Mouse (Mus musculus): ENCODE results near the gene Cdkn1a. TPM values are rescaled to one million over a fixed set of nuclear protein-coding genes. Genes with fewer than 3 reads are reported as not detected.
"Not testable (repeated sequence)": the region's sequence is repeated elsewhere in the genome, so short reads cannot be mapped to it uniquely, and the experiment has no call there.

Gene Cdkn1a
- polyA plus RNA-seq, 1 experiment from 2014 or later = 292 TPM

DNA sequence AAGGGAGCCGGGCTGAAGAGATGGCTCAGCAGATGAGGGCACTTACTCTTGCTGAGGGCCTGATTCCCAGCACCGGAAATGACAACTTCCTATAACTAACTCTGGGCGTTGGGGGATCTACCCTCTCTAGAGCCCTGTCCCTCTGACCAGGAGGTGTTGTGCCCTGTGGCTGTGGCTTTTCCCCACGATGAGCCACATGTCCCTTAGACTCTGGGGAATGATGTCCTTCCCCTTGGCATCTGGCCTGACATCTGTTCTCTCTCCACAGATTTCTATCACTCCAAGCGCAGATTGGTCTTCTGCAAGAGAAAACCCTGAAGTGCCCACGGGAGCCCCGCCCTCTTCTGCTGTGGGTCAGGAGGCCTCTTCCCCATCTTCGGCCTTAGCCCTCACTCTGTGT, 8.3 kb downstream of the Cdkn1a start:
- Histone ChIP-seq H3K27ac (replicated peaks; ENCODE audit: low read depth, low read length) (no peak overlapping the region), H3K27me3 (replicated peaks; ENCODE audit: control insufficient read depth, insufficient read depth, low read length) (peaks cover 9% of the 10 kb centered on the region), H3K4me2 (ENCODE audit: low read depth, low read length) (no peak overlapping the region), H3K4me1 (ENCODE audit: control insufficient read depth, insufficient read depth, low read length) (peaks cover 6% of the 10 kb centered on the region; the same call in 1 of the 2 replicates), H3K9ac (ENCODE audit: low read depth, low read length) (no peak overlapping the region), H3K9me3 (ENCODE audit: control insufficient read depth, low read length) (no peaks in the 10 kb centered on the region), H3K36me3 (ENCODE audit: control insufficient read depth, insufficient read depth, low read length) (0 out of 2 replicates have a peak, but pooled peaks cover 4% of the 10 kb centered on the region), H3K4me3 (ENCODE audit: low read depth, low read length) (no peak overlapping the region)
- DNase-seq (ENCODE audit: low spot score) (no peak), ATAC-seq (ENCODE audit: low read depth) (no peak)
- 82% methylated on average over 8 of the region's 8 CpGs for WGBS

GRCm38 (mm10) chr17:29100627-29101026, 9.9 kb downstream of the Cdkn1a start:
- H3K9ac ChIP-seq (ENCODE audit: low read depth, low read length) = no peak overlapping the region
- no peak for DNase-seq (ENCODE audit: low spot score)
- ATAC-seq (ENCODE audit: low read depth) = no peak
- H3K27me3 ChIP-seq (replicated peaks; ENCODE audit: control insufficient read depth, insufficient read depth, low read length) = no peaks in the 10 kb centered on the region
- H3K9me3 ChIP-seq (ENCODE audit: control insufficient read depth, low read length) = no peaks in the 10 kb centered on the region; the same call in 1 of the 2 replicates
- H3K36me3 ChIP-seq (ENCODE audit: control insufficient read depth, insufficient read depth, low read length) = 0 out of 2 replicates have a peak, but pooled peaks cover 4% of the 10 kb centered on the region
- H3K4me2 ChIP-seq (ENCODE audit: low read depth, low read length) = no peak overlapping the region
- no peak overlapping the region for H3K4me3 ChIP-seq (ENCODE audit: low read depth, low read length)
- H3K27ac ChIP-seq (replicated peaks; ENCODE audit: low read depth, low read length) = no peak overlapping the region
- H3K4me1 ChIP-seq (ENCODE audit: control insufficient read depth, insufficient read depth, low read length) = no peaks in the 10 kb centered on the region
- WGBS = 94% methylated on average over 7 of the region's 7 CpGs

GRCm38 (mm10) chr17:29110356-29110755, 19.6 kb downstream of the Cdkn1a start:
- ATAC-seq (ENCODE audit: low read depth); H3K27me3 ChIP-seq (replicated peaks; ENCODE audit: control insufficient read depth, insufficient read depth, low read length); H3K9me3 ChIP-seq (ENCODE audit: control insufficient read depth, low read length); H3K9ac ChIP-seq (ENCODE audit: low read depth, low read length); H3K36me3 ChIP-seq (ENCODE audit: control insufficient read depth, insufficient read depth, low read length); H3K27ac ChIP-seq (replicated peaks; ENCODE audit: low read depth, low read length); H3K4me1 ChIP-seq (ENCODE audit: control insufficient read depth, insufficient read depth, low read length); H3K4me3 ChIP-seq (ENCODE audit: low read depth, low read length); H3K4me2 ChIP-seq (ENCODE audit: low read depth, low read length); DNase-seq (ENCODE audit: low spot score): not testable (repeated sequence)
- 78% methylated on average over 6 of the region's 6 CpGs for WGBS

GRCm38 (mm10) chr17:29111332-29111731, 20.6 kb downstream of the Cdkn1a start:
- Histone ChIP-seq H3K27me3 (replicated peaks; ENCODE audit: control insufficient read depth, insufficient read depth, low read length) (no peaks in the 10 kb centered on the region), H3K4me3 (ENCODE audit: low read depth, low read length) (no peak overlapping the region), H3K9ac (ENCODE audit: low read depth, low read length) (no peak overlapping the region), H3K36me3 (ENCODE audit: control insufficient read depth, insufficient read depth, low read length) (no peaks in the 10 kb centered on the region), H3K4me1 (ENCODE audit: control insufficient read depth, insufficient read depth, low read length) (no peaks in the 10 kb centered on the region), H3K27ac (replicated peaks; ENCODE audit: low read depth, low read length) (no peak overlapping the region), H3K4me2 (ENCODE audit: low read depth, low read length) (no peak overlapping the region), H3K9me3 (ENCODE audit: control insufficient read depth, low read length) (no peaks in the 10 kb centered on the region)
- DNase-seq (ENCODE audit: low spot score) = no peak
- 80% methylated on average over 5 of the region's 5 CpGs for WGBS
- no peak for ATAC-seq (ENCODE audit: low read depth)

DNA sequence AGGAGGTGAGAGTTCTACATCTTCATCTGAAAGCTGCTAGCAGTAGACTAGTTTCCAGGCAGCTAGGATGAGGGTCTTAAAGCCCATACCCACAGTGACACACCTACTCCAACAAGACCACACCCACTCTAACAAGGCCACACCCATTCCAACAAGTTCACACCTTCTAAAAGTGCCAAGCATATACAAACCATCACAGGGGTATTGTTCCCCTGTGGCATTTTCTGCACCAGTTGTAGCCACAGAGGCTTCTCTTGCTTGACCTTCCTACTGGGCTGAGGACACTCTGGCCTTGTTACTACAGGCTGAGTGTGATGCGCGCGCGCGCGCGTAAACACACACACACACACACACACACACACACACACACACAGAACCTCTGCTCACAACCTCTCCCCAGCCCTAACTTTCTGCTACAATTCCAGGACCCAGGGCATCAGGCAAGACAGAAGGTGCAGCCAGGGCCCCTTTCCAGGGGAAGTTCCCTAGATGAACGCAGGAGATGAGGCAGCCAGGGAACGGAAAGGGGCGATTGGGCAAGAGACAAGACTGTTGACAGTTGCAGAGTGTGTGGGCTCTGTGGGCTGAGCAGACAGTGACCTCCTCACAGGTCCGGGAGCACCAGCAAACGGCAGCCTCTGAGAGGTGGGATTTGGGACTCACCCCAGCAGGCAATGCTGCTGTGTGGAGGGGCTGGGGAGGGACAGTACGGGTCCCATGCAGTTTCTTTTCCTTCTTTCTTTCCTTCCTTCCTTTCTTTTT, 23.0 kb downstream of the Cdkn1a start, which contains the start of gene Rab44:
Gene Rab44 (plus strand): TSS at position 555 of the 762 bp plus-strand sequence.
- no peak within 1 kb of the TSS for H3K4me2 ChIP-seq (ENCODE audit: low read depth, low read length)
- ATAC-seq (ENCODE audit: low read depth) (no peak), DNase-seq (ENCODE audit: low spot score) (no peak)
- no peaks in the 10 kb centered on the region for H3K9me3 ChIP-seq (ENCODE audit: control insufficient read depth, low read length)
- WGBS = 90% methylated on average over 13 of the region's 13 CpGs
- H3K36me3 ChIP-seq (ENCODE audit: control insufficient read depth, insufficient read depth, low read length) = no peaks in the 10 kb centered on the region
- H3K4me1 ChIP-seq (ENCODE audit: control insufficient read depth, insufficient read depth, low read length) = no peaks in the 10 kb centered on the region
- no peak within 1 kb of the TSS for H3K4me3 ChIP-seq (ENCODE audit: low read depth, low read length)
- H3K27ac ChIP-seq (replicated peaks; ENCODE audit: low read depth, low read length) = no peak within 1 kb of the TSS
- H3K27me3 ChIP-seq (replicated peaks; ENCODE audit: control insufficient read depth, insufficient read depth, low read length) = no peaks in the 10 kb centered on the region
- H3K9ac ChIP-seq (ENCODE audit: low read depth, low read length) = no peak within 1 kb of the TSS

- no peak overlapping the region for H3K4me3 ChIP-seq (ENCODE audit: low read depth, low read length)
- no peaks in the 10 kb centered on the region for H3K27me3 ChIP-seq (replicated peaks; ENCODE audit: control insufficient read depth, insufficient read depth, low read length)
- H3K36me3 ChIP-seq (ENCODE audit: control insufficient read depth, insufficient read depth, low read length) = no peaks in the 10 kb centered on the region
- no peak overlapping the region for H3K4me2 ChIP-seq (ENCODE audit: low read depth, low read length)
- H3K9ac ChIP-seq (ENCODE audit: low read depth, low read length) = no peak overlapping the region
- H3K27ac ChIP-seq (replicated peaks; ENCODE audit: low read depth, low read length) = no peak overlapping the region
- H3K9me3 ChIP-seq (ENCODE audit: control insufficient read depth, low read length) = no peaks in the 10 kb centered on the region
- ATAC-seq (ENCODE audit: low read depth) (no peak), DNase-seq (ENCODE audit: low spot score) (no peak)
- no peaks in the 10 kb centered on the region for H3K4me1 ChIP-seq (ENCODE audit: control insufficient read depth, insufficient read depth, low read length)
- WGBS = 62% methylated on average over 12 of the region's 12 CpGs
Measured at GRCm38 (mm10) chr17:29116023-29116422, 25.2 kb downstream of the Cdkn1a start.

DNA sequence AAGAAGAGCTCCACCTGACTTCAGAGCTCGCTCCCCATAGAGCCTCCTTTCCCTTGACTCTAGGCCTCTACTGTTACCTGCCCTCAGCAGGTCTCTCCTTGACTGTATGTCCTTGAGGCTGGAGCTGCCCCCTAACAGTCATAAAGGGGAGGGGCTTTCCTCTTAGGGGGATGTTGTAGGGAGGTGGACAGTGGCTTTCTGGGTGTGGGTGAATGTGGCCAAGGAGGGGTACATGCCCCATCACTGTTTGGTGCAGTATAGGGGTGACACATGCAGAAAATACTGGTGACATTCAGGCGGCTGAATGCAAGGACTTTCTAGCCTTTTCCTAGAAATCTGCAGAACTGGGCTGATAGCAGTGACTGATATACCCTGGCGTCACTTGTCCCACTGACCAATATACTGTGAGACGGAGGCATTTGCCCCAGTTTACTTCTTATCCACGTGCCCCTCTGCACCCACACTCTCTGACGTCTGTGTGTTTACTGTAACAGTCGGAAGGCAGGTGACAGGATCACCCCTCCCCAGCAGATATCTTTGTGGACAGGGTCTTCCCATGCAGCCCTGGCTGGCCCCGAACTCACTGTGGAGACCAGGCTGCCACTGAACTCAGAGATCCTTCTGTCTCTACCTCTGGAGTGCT, 26.4 kb downstream of the Cdkn1a start:
- no peak for DNase-seq (ENCODE audit: low spot score)
- H3K27me3 ChIP-seq (replicated peaks; ENCODE audit: control insufficient read depth, insufficient read depth, low read length) = no peaks in the 10 kb centered on the region
- WGBS = 71% methylated on average over 8 of the region's 8 CpGs

DNA sequence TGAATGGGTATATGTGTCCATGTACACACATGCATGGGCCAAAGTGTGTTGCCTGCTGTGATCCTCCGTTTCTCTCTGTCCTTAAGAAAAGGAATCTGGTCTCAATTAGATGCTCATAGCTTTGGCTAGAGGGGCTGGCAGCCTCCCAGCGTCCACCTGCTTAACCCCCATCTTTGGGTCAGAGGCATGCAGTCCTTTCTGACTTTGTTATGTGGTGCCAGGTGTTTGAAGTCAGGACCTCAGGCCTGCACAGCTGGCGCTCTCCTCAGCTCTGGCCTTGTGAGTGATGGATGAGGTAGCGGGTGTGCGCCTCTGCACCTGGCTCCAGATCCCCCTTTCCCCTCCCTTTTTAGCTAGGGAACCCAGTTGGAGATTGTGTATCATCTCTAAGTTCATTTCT, 27.3 kb downstream of the Cdkn1a start:
- WGBS = 37% methylated on average over 5 of the region's 5 CpGs
- H3K9me3 ChIP-seq (ENCODE audit: control insufficient read depth, low read length) = no peaks in the 10 kb centered on the region
- H3K4me2 ChIP-seq (ENCODE audit: low read depth, low read length) = no peak overlapping the region
- H3K4me3 ChIP-seq (ENCODE audit: low read depth, low read length) = no peak overlapping the region
- no peaks in the 10 kb centered on the region for H3K27me3 ChIP-seq (replicated peaks; ENCODE audit: control insufficient read depth, insufficient read depth, low read length)
- no peaks in the 10 kb centered on the region for H3K4me1 ChIP-seq (ENCODE audit: control insufficient read depth, insufficient read depth, low read length)
- DNase-seq (ENCODE audit: low spot score) (peak; percentile 84), ATAC-seq (ENCODE audit: low read depth) (peak; percentile 83; the same call in 1 of the 2 replicates)
- no peak overlapping the region for H3K27ac ChIP-seq (replicated peaks; ENCODE audit: low read depth, low read length)
- no peaks in the 10 kb centered on the region for H3K36me3 ChIP-seq (ENCODE audit: control insufficient read depth, insufficient read depth, low read length)
- no peak overlapping the region for H3K9ac ChIP-seq (ENCODE audit: low read depth, low read length)

More for the DNA sequence above, 26.4 kb downstream of the Cdkn1a start:
- Histone ChIP-seq H3K9me3 (ENCODE audit: control insufficient read depth, low read length) (no peaks in the 10 kb centered on the region), H3K9ac (ENCODE audit: low read depth, low read length) (no peak overlapping the region), H3K27ac (replicated peaks; ENCODE audit: low read depth, low read length) (no peak overlapping the region), H3K4me1 (ENCODE audit: control insufficient read depth, insufficient read depth, low read length) (no peaks in the 10 kb centered on the region), H3K4me2 (ENCODE audit: low read depth, low read length) (no peak overlapping the region), H3K36me3 (ENCODE audit: control insufficient read depth, insufficient read depth, low read length) (no peaks in the 10 kb centered on the region), H3K4me3 (ENCODE audit: low read depth, low read length) (no peak overlapping the region)
- no peak for ATAC-seq (ENCODE audit: low read depth)
